Mouse (Mus musculus): Measurements from ENCODE around the gene Gm26661.

Gm26661 gene

GRCm38 (mm10) chr14:7791532-7792159 lies at the start of gene Gm26661:
Gm26661 (plus strand) TSS chr14:7791587.
- DNase-seq: peak; percentile 65 to 72

GRCm38 (mm10) chr14:7748944-7749763 lies 42.2 kb upstream of the Gm26661 start:
- peak; percentile 74 to 83 for DNase-seq

DNA sequence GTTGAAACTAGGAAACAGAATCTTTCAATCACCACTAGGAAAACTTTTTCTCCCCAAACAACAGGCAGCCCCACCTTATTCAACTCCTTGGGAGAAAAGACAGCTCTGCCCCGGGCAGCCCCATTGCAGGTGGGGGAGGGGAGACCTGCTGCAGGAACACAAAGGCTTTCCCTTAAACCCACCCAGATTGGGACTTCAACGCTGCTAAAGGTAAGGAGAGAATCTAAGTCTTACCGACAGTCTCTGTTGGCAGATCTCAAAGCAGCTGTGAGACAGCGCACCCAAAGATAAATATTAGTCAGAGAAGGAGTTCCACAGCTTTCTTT lies 41.7 kb upstream of the Gm26661 start:
- DNase-seq: peak in 1 of 2 experiments; percentile 67

DNA sequence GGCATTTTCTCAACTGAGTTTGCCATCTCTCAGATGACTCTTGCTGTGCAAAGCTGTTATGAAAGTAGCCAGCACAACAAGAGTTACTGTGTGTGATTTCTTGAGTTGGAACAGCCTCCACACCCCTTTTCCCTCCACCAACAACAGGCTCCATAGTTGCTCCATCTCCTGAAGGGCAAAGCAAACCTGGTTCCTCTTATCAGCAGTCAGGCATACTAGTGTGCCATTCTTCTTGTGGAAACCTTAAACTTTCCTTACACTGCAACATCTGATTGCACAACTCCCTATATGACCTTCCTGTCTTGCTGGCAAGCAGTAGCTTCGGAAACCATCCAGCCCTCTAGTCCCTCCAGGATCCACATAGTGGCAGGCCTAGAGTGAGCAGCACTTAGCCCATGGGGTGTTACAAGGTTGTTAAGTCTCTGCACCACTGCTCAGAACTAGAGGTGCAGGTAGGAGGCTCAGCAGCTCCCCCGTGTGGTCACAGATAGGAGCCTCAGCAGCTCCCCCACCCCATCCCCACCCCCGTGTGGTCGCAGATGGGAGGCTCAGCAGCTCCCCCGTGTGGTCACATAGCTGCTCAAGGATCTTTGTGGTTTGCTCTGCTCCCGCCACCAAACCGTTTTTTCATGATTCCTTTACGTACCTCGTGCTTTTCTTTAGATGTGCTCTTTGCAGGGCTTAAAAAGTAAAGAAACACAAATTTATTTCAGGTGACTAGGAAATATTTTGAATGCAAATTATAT lies 25.6 kb upstream of the Gm26661 start:
- peak; percentile 78 to 90 for DNase-seq

GRCm38 (mm10) chr14:7773714-7774389 lies 17.5 kb upstream of the Gm26661 start:
- peak in 1 of 2 experiments; percentile 12 for DNase-seq

GRCm38 (mm10) chr14:7786073-7786472 lies 5.3 kb upstream of the Gm26661 start:
- no peak for DNase-seq

GRCm38 (mm10) chr14:7789266-7790030 lies 1.9 kb upstream of the Gm26661 start:
- DNase-seq: no peak

DNA sequence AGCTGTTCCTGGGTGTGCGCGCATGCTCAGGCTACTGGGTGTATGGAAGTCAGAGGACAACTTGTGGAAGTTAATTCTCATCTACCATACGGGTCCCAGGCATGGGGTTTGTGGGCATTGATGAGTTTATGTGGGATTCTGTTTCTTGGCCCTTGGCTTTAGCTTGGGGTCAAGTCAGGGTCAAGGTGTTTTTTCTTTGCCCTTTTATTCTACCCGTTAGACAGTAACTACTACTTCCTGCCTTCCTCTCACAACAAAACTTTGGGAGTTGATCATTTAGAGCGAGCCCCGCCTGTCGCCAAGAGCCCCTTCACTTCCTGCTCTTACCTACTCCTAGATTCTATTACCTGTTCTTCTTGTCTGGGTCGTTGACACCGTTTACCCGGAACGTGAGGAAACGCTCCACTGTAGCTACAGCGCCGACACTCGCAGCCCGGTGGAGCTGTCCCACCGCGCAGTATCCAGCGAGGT lies 291 bp upstream of the Gm26661 start:
- no peak for DNase-seq

DNA sequence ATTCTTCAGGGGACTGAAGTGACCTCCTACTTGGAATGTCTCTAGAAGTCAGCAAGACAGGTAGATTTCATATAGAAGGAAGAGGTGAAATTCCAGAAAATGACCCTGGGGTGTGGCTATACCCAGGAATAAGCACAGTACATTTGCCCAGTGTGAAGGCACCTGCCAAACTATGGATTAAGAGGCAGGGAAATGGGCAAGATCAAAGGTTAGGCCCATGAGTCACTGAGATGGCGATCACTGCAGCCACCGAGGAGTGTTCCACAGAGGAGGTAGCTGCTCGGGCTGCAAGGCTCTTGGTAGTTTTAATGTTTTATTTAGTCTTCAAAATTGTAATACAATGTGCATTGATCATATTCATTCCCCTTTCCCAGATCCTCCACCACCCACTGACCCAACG lies 4.6 kb downstream of the Gm26661 start:
- DNase-seq: no peak

DNA sequence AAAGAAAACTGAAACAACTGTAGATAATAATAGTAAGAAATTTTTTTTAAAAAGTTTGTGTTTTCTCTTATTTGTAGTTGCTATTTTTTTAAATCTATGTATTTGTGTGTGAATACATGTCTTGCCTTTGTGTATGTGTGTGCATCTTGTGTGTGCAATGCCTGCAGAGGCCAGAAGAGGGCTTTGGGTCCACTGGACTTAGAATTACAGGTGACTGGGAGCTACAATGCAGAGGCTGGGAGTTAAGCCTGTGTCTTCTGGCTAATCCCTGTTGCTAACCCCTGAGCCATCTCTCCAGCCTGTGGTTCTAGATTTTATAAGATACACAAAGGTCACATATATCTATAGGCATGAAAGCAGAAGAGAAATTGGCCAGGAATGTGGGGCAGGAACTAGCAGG lies 9.2 kb downstream of the Gm26661 start:
- DNase-seq: no peak

- DNase-seq: peak; percentile 72 to 73
Observed at GRCm38 (mm10) chr14:7801831-7802230, 10.4 kb downstream of the Gm26661 start.

GRCm38 (mm10) chr14:7803874-7804557 lies 12.6 kb downstream of the Gm26661 start:
- DNase-seq: peak; percentile 66 to 84

DNA sequence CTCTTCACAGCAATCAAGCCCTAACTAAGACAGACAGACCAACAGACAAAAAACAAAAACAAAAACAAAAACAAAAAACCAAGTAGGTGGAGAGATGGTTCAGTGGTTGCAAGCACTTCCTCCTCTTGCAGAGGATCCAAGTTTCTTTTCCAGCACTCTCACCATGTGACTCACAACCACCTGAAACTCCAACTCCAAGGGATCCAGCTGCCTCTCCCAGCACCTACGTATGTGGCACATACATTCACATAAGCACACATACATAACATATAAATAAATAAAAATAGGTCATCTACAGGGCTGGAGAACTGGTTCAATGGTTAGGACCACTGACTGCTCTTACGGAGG lies 13.1 kb downstream of the Gm26661 start:
- no peak for DNase-seq

DNA sequence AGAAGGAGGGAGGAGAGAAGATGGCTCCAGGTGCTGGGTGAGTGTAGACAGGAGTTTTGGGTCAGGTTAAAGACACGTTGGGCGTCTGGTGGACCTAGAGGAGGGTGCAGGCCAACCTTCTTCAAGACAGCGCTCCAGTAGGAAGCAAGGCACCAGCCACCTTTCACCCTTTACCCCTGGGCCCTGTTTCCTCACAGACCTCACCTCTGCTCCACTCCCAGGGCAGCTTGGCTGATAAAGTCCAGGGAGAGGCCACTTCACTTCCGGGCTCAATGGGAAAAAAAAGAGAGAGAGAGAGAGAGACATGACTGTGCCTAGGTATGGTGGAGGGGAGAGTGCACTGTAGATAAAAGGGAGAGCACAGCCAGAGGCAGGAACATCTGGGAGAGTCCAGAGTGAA lies 16.3 kb downstream of the Gm26661 start:
- no peak for DNase-seq

- no peak for DNase-seq
Observed at GRCm38 (mm10) chr14:7808501-7808981, 17.2 kb downstream of the Gm26661 start.

DNA sequence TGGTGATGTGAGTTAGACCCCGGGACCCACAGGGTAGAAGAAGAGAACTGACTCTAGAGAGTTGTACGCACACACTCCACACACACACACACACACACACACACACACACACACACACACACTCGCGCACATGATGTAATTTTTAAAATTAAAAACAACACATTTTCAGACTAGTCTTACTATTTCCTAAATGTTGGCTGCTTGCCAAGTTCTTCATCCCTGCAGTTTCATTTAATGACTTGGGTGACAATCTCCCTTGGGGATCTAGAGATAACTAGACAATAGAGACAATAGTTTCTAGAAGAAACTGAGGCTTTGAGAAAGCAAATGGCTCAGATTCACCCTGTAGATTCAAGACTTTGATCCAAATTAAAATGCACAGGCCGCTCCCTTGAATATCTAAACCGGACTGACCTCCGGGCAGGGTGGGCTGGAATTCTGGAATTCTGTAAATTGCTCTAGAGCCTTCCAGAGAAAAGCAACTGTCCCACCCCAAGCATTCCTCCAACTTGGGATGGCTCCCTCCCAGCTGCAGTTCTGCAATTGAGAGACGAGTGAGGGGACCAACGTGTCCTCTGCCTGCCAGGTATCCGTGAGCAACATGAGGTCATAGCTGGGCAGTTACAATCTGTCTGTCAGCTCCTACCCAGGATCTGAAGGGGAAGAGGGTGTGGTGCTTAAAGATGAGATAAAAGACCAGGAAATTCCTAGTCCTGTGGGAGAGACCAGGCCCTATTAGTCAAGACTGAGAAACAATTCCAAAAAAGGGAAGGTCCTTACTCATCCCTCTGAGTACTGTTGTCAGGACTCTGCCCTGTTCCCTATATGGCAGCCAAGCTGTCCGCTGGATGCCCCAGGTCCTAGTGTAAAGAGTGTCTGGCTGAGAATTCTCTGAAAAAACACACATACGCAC lies 17.9 kb downstream of the Gm26661 start:
- no peak for DNase-seq

GRCm38 (mm10) chr14:7817770-7818462 lies 26.5 kb downstream of the Gm26661 start, which contains the start of gene Flnb:
Flnb (plus strand) TSS chr14:7817957.
- DNase-seq: peak; percentile 99

DNA sequence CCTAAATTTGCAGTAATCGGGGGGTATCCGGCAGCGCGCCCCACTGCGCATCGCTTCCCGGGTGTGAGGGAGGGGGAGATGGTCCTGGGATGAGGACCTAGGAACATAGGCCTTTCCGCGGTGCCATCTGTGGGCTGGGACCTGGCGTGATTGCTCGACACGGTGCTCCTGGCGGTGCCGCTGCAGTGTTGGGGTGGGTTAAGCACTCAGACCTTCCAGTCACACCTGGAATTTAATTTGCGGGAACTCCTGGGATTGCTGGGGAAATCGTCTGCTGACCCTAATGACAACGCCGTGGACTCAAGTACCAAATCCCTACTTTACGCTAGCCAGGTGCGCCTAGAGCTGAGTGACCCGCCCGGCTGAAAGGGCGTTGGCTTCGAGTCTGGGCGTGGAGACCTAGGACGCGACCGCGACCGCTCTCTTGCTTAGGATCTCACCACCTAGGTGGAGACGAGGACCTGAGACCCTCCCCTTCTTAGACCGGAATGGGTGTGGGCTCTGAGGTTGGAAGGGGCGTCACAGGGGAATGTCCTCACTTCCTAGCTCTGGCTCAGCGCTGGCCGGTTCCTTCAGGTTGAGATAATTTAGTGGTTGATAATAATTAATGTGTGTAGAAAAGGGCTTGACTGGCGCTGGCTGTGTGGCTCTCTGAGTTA lies 27.2 kb downstream of the Gm26661 start:
- DNase-seq: peak in 1 of 2 experiments; percentile 42

GRCm38 (mm10) chr14:7819446-7819845 lies 28.1 kb downstream of the Gm26661 start:
- DNase-seq: no peak
